Mouse (Mus musculus) embryonic facial prominence, embryonic 11.5 days (tissue): Measurements from ENCODE around the gene Nell2. TPM values are rescaled to one million over a fixed set of nuclear protein-coding genes. Genes with fewer than 3 reads are reported as not detected.

Experiments
- ATAC-seq: fragments of 200-750 bp; cut with Nextera tagmentation; replicated peaks from 2 replicates; pipeline ENCODE4 v1.8.0; 2017; ENCODE audit warnings: low read depth; ENCODE audit not compliant: insufficient number of reproducible peaks, low FRiP score, low TSS enrichment
- DNase-seq: peaks from one replicate; pipeline ENCODE4 v3.0.0-alpha.2; 2015; ENCODE audit warnings: low spot score
- H3K27ac ChIP-seq: fragments of 300-500 bp; sonication (generic); replicated peaks from 2 replicates; pipeline ENCODE4 v1.5.1; 2014; ENCODE audit warnings: mild to moderate bottlenecking, low read depth, low read length, control low read depth
- H3K27me3 ChIP-seq: fragments of 300-500 bp; sonication (generic); 2 replicates; pipeline ENCODE4 v1.6.1; 2014; ENCODE audit warnings: mild to moderate bottlenecking, low read length, moderate library complexity, mixed read lengths; ENCODE audit not compliant: control insufficient read depth, insufficient read depth
- H3K36me3 ChIP-seq: fragments of 300-500 bp; sonication (generic); replicated peaks from 2 replicates; pipeline ENCODE4 v1.6.1; 2014; ENCODE audit warnings: low read depth, mild to moderate bottlenecking, low read length, moderate library complexity, mixed read lengths; ENCODE audit not compliant: control insufficient read depth, insufficient read depth
- H3K4me1 ChIP-seq: fragments of 300-500 bp; sonication (generic); 2 replicates; pipeline ENCODE4 v1.6.1; 2014; ENCODE audit warnings: low read length, mixed read lengths; ENCODE audit not compliant: control insufficient read depth, insufficient read depth
- H3K4me2 ChIP-seq: fragments of 300-500 bp; sonication (generic); 2 replicates; pipeline ENCODE4 v1.6.1; 2014; ENCODE audit warnings: low read depth, mild to moderate bottlenecking, control low read depth, low read length, moderate library complexity
- H3K4me3 ChIP-seq: fragments of 300-500 bp; sonication (generic); 2 replicates; pipeline ENCODE4 v1.5.1; 2014; ENCODE audit warnings: low read depth, low read length, control low read depth
- H3K9ac ChIP-seq: fragments of 300-500 bp; sonication (generic); replicated peaks from 2 replicates; pipeline ENCODE4 v1.6.1; 2014; ENCODE audit warnings: mild to moderate bottlenecking, control low read depth, low read length
- H3K9me3 ChIP-seq: fragments of 300-500 bp; sonication (generic); replicated peaks from 2 replicates; pipeline ENCODE4 v1.6.1; 2016; ENCODE audit warnings: mild to moderate bottlenecking, low read length, inconsistent platforms, mixed read lengths; ENCODE audit not compliant: control insufficient read depth
- WGBS: fragments of 180-500 bp; shearing (Covaris S2); extraction: QIAGEN DNeasy Blood & Tissue Kit; methylation state at CpG from one replicate; pipeline ENCODE4 v1.1.7; 2014; 5-methylcytosine and 5-hydroxymethylcytosine counted together
- polyA plus RNA-seq: library from polyadenylated mRNA; unstranded; fragments of >200 nt; fragmentation: Nextera tagmentation; extraction: Ambion mirVana; gene quantifications from 2 replicates; pipeline ENCODE4 v1.2.1, GENCODE M21; 2014

The Nell2 gene
- polyA plus RNA-seq, 1 experiment from 2014 or later = 24.5 TPM

DNA sequence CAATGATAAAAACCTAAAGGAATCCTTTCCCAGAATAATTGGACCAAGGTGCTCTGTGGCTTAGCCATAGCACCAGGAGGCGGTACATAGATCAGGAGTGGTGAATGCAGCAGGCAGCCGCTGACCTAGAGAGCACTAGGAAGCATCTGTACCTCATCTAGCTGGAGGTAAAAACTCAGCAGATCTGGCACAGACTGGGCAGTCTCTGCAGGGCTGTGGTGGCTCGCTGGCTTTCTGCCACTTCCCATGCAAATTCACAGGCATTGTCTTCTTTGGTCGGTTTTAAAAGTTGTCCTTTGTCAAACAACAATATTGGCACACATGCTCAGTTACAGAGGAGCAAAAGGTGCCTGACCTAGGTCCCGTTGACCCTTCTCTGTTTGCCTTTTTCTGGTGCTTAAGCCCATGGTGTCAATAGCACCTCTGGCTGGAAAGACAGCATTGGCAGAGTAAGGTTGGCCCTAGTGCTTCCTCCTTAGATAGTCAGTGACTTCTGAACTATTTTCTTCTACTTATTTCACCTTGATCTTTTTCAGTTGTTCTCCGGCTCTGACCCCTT, 479.1 kb downstream of the Nell2 start:
- 75% methylated on average over 6 of the region's 6 CpGs for WGBS
- DNase-seq (no peak), ATAC-seq (no peak)
- H3K27ac ChIP-seq = no peak overlapping the region
- no peaks in the 10 kb centered on the region for H3K9me3 ChIP-seq
- H3K4me3 ChIP-seq = no peak overlapping the region
- no peaks in the 10 kb centered on the region for H3K36me3 ChIP-seq
- H3K9ac ChIP-seq = no peak overlapping the region
- H3K27me3 ChIP-seq = no peaks in the 10 kb centered on the region
- H3K4me2 ChIP-seq = no peak overlapping the region
- no peaks in the 10 kb centered on the region for H3K4me1 ChIP-seq

DNA sequence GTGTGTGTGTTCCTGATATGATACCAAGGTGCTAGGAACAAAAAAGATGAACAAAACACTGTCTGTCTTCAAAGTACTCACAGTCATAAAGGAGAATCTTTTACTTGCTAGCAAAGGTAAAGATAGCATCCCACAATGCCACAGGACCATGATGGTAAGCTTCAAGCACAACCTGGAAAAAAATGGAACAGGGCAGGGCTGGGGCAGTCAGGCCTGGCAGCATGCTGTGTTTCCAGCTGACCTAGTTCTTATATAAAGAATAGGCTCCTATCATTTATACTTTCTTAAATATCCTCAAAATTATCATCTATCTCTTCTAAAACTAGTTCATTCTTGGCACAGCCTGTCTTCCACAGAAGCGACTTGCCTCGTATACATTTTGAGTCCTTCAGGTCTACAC, 480.9 kb downstream of the Nell2 start:
- Histone ChIP-seq H3K36me3 (no peaks in the 10 kb centered on the region), H3K4me2 (no peak overlapping the region), H3K27me3 (no peaks in the 10 kb centered on the region), H3K27ac (no peak overlapping the region), H3K4me1 (no peaks in the 10 kb centered on the region), H3K9me3 (no peaks in the 10 kb centered on the region), H3K9ac (no peak overlapping the region), H3K4me3 (no peak overlapping the region)
- ATAC-seq = no peak
- no peak for DNase-seq
- 93% methylated on average over 2 of the region's 2 CpGs for WGBS

DNA sequence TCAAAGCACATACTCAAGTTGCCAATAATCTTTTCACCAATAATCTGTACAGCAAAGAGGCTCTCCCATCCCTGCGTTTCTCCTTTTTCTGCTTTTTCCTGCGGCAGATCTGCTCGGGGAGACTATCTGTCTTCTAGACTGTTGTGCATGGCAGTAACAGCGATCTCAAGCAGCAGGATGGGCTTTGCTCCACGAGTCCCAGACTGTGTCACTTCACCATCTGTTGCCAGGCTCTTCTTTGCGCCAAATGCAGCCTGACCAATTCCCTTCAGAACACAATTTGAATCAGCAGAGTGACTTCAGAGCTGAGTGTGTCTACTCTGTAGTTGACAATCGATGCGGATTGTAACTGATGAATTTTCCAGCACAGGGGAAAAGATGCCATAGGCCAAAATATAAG, 484.3 kb downstream of the Nell2 start:
- H3K9ac ChIP-seq = no peak overlapping the region
- H3K27ac ChIP-seq = no peak overlapping the region
- H3K27me3 ChIP-seq = no peaks in the 10 kb centered on the region
- H3K36me3 ChIP-seq = no peaks in the 10 kb centered on the region
- H3K4me1 ChIP-seq = no peaks in the 10 kb centered on the region
- 83% methylated on average over 8 of the region's 8 CpGs for WGBS
- no peak for DNase-seq
- no peaks in the 10 kb centered on the region for H3K9me3 ChIP-seq
- no peak overlapping the region for H3K4me2 ChIP-seq
- no peak for ATAC-seq
- no peak overlapping the region for H3K4me3 ChIP-seq

DNA sequence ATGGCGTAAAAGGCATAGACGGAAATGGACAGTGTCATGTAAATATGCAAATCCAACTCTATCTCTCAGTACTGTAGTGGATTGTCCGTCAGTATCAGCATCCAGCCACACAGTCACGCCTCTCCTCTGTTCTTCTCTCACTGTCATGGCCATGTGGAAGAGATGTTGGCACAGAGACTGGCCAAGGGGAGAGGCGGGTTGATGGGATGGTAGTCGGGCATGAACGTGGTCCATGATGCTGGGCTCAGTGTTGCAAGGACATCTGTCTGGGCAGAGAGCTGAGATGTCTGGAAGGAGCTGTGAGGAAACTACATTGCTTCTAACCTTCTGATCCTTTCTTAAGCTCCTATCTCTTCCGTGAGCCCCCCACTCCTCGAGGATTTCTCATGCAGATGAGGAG, 485.9 kb downstream of the Nell2 start:
- Histone ChIP-seq H3K36me3 (no peaks in the 10 kb centered on the region), H3K9ac (no peak overlapping the region), H3K9me3 (no peaks in the 10 kb centered on the region), H3K4me3 (no peak overlapping the region), H3K4me1 (no peaks in the 10 kb centered on the region), H3K4me2 (no peak overlapping the region), H3K27ac (no peak overlapping the region), H3K27me3 (no peaks in the 10 kb centered on the region)
- no peak for DNase-seq
- 81% methylated on average over 9 of the region's 9 CpGs for WGBS
- ATAC-seq = no peak

DNA sequence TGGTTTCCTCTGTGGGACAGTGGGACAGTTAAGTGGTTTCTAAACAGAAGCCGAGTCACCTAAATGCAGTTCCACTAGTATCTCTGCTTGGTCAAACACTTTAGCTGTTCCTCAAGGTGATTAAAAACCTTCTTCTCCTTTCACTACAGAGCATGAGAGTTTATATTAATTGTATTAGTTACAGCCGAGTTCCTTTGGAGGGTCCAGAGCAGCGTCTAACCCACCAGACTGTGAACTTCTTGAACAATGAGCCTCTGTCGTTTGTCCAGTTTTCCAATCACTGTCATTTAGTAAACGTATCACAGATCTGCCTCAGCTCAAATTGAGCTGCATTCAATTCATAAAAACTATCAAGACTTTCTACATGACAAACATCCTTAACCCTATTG, 498.9 kb downstream of the Nell2 start:
- H3K27ac ChIP-seq = no peak overlapping the region
- ATAC-seq (no peak), DNase-seq (no peak)
- no peaks in the 10 kb centered on the region for H3K36me3 ChIP-seq
- no peaks in the 10 kb centered on the region for H3K4me1 ChIP-seq
- H3K4me3 ChIP-seq = no peak overlapping the region
- WGBS = 74% methylated on average over 5 of the region's 5 CpGs
- no peak overlapping the region for H3K4me2 ChIP-seq
- no peaks in the 10 kb centered on the region for H3K9me3 ChIP-seq
- no peak overlapping the region for H3K9ac ChIP-seq
- no peaks in the 10 kb centered on the region for H3K27me3 ChIP-seq

DNA sequence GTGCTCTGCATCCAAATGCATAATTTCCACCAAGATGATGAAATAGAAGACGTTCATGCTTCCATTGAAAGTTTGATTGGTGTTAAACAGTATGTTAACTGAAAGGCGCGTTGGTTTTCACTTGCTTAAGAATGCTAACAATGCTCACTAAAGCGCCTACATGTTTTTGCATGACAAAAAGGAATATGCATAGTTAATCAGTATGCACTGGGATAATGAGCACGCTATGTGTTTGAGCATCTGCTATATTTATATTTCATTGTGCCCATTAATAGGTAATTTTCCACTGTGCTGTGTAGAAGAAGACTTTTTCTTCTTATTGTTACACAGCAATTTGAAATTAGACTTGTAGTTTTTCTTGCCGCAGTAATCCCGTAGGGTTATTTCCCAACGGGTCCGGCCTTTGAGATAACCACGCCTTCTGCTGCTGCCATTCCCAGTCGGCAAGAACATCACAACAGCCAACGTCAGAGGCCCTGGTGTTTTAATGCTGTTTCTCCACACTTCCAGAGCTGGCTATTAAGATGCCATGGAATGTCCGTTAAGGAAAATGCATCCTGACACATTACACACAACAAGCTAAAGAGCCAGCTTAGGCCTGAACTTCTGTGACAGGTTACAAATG, 499.4 kb downstream of the Nell2 start:
- no peak for ATAC-seq
- Histone ChIP-seq H3K4me3 (no peak overlapping the region), H3K27ac (no peak overlapping the region), H3K27me3 (no peaks in the 10 kb centered on the region), H3K4me2 (no peak overlapping the region), H3K4me1 (no peaks in the 10 kb centered on the region), H3K36me3 (no peaks in the 10 kb centered on the region), H3K9me3 (no peaks in the 10 kb centered on the region), H3K9ac (no peak overlapping the region)
- DNase-seq = no peak
- 85% methylated on average over 13 of the region's 13 CpGs for WGBS

Other genes starting within 250 kb of the Nell2 start
- 0.46 and 0.66 TPM in 2 replicates for gene Dbx2, start 127.4 kb upstream of the Nell2 start, polyA plus RNA-seq